Comparison of ENCODE assay signal across 8 mouse cellular contexts in genomic region chrX:13242320-13243096, GRCm38 (mm10). TPM values are rescaled to one million over a fixed set of nuclear protein-coding genes. Genes with fewer than 3 reads are reported as not detected.
DNase-seq lines count a peak whose midpoint lies in the region; ATAC-seq and TF ChIP-seq lines count a peak whose summit lies in the region.

No protein-coding gene starts in this region.

- WGBS in heart, embryonic 11.5 days (ENCODE audit: insufficient replicate concordance) = 11% methylated on average over 24 of the region's 24 CpGs
- WGBS in kidney, embryonic 16.5 days = 20% methylated on average over 24 of the region's 24 CpGs
- 2% methylated on average over 23 of the region's 24 CpGs for WGBS in liver, adult 2 months

- H3K4me2 ChIP-seq in heart, embryonic 11.5 days = peak overlapping the region; percentile 68
- H3K4me2 ChIP-seq in kidney, embryonic 16.5 days (replicated peaks; ENCODE audit: low read depth, low read length) = peak overlapping the region; percentile 59
- H3K4me2 ChIP-seq in myocyte (ENCODE audit: low read depth) = peak overlapping the region; percentile 67

- peaks cover 21% of the 10 kb centered on the region for H3K4me1 ChIP-seq in bone marrow macrophage, adult 2 months (ENCODE audit: control insufficient read depth, insufficient read depth, low read length)
- H3K4me1 ChIP-seq in heart, embryonic 11.5 days (ENCODE audit: control insufficient read depth, insufficient read depth, low read length) = peaks cover 3% of the 10 kb centered on the region; the same call in 1 of the 2 replicates
- peaks cover 10% of the 10 kb centered on the region for H3K4me1 ChIP-seq in kidney, embryonic 16.5 days (ENCODE audit: insufficient read depth, low read length)
- H3K4me1 ChIP-seq in liver, adult 2 months (ENCODE audit: control insufficient read depth, insufficient read depth, low read length) = peaks cover 7% of the 10 kb centered on the region; the same call in 1 of the 2 replicates

- peak overlapping the region; percentile 71 for H3K9ac ChIP-seq in heart, embryonic 11.5 days (ENCODE audit: low read depth, low read length)
- peak overlapping the region; percentile 76 for H3K9ac ChIP-seq in kidney, embryonic 16.5 days (replicated peaks; ENCODE audit: low read length)
- peak overlapping the region; percentile 80 for H3K9ac ChIP-seq in liver, adult 2 months (ENCODE audit: low read depth, low read length)

- TF ChIP-seq POLR2A in bone marrow macrophage, adult 2 months (IDR thresholded peaks at IDR 0.05; ENCODE audit: borderline replicate concordance, low read depth, low read length) = no peak
- no peak for TF ChIP-seq POLR2A in liver, adult 2 months (IDR thresholded peaks at IDR 0.05; ENCODE audit: extremely low read depth, insufficient read depth, low read length)
- TF ChIP-seq POLR2A in myocyte (IDR thresholded peaks at IDR 0.05; ENCODE audit: insufficient read length, low read depth) = peak; percentile 52

- peaks cover 32% of the 10 kb centered on the region for H3K27me3 ChIP-seq in heart, embryonic 11.5 days (ENCODE audit: control insufficient read depth, insufficient read depth, low read length)
- peaks cover 14% of the 10 kb centered on the region; the same call in 1 of the 2 replicates for H3K27me3 ChIP-seq in kidney, embryonic 16.5 days (ENCODE audit: insufficient read depth, low read length)
- no peaks in the 10 kb centered on the region for H3K27me3 ChIP-seq in liver, adult 2 months (ENCODE audit: control insufficient read depth, insufficient read depth, low read length)
- no peaks in the 10 kb centered on the region for H3K27me3 ChIP-seq in myocyte (ENCODE audit: control insufficient read depth, insufficient read depth, insufficient read length)
- no peaks in the 10 kb centered on the region for H3K27me3 ChIP-seq in splenic B cell, adult 2 months (ENCODE audit: control insufficient read depth, insufficient read depth, low read length, poor library complexity, severe bottlenecking)

- TF ChIP-seq CTCF in bone marrow macrophage, adult 2 months (IDR thresholded peaks at IDR 0.05; ENCODE audit: low read depth, low read length) = no peak
- no peak for TF ChIP-seq CTCF in liver, adult 2 months (IDR thresholded peaks at IDR 0.05; ENCODE audit: low read depth, low read length)

- H3K27ac ChIP-seq in bone marrow macrophage, adult 2 months (ENCODE audit: insufficient read depth, low read depth, low read length) = peak overlapping the region; percentile 88
- peak overlapping the region; percentile 91 for H3K27ac ChIP-seq in heart, embryonic 11.5 days (ENCODE audit: low read depth, low read length)
- H3K27ac ChIP-seq in kidney, embryonic 16.5 days (ENCODE audit: low read length) = peak overlapping the region; percentile 99
- peak overlapping the region; percentile 87 for H3K27ac ChIP-seq in liver, adult 2 months (replicated peaks; ENCODE audit: insufficient read depth, low read depth, low read length)

- peak; percentile 54 for ATAC-seq in erythroblast, adult 5-6 weeks (replicated peaks; ENCODE audit: low FRiP score, poor library complexity, severe bottlenecking)
- peak; percentile 94 for ATAC-seq in heart, embryonic 11.5 days (replicated peaks; ENCODE audit: insufficient number of reproducible peaks, low FRiP score, low TSS enrichment)
- peak; percentile 97 for ATAC-seq in kidney, embryonic 16.5 days (ENCODE audit: low FRiP score, low TSS enrichment)

- H3ac ChIP-seq in myocyte (ENCODE audit: control insufficient read depth, insufficient read length) = no peak overlapping the region

- peak overlapping the region; percentile 66 for H3K4me3 ChIP-seq in bone marrow macrophage, adult 2 months (ENCODE audit: insufficient read depth, low read length)
- H3K4me3 ChIP-seq in heart, embryonic 11.5 days (ENCODE audit: low read depth, low read length) = peak overlapping the region; percentile 31
- peak overlapping the region; percentile 44 for H3K4me3 ChIP-seq in kidney, embryonic 16.5 days (ENCODE audit: low read length)
- peak overlapping the region; percentile 73 for H3K4me3 ChIP-seq in liver, adult 2 months (ENCODE audit: insufficient read depth, low read depth, low read length)
- H3K4me3 ChIP-seq in myocyte = peak overlapping the region; percentile 30

- H3K9me3 ChIP-seq in heart, embryonic 11.5 days (replicated peaks; ENCODE audit: control insufficient read depth, low read length) = no peaks in the 10 kb centered on the region
- H3K9me3 ChIP-seq in kidney, embryonic 16.5 days (ENCODE audit: low read length) = no peaks in the 10 kb centered on the region

- no peaks in the 10 kb centered on the region for H3K79me2 ChIP-seq in liver, adult 2 months (ENCODE audit: control insufficient read depth, insufficient read depth, low read length)
- no peaks in the 10 kb centered on the region for H3K79me2 ChIP-seq in myocyte (ENCODE audit: control insufficient read depth, insufficient read depth)

- DNase-seq in A20 (ENCODE audit: low read depth, low spot score) = peak; percentile 71
- DNase-seq in liver, adult 2 months (ENCODE audit: extremely low read depth, low read depth, low spot score) = peak; percentile 56
- peak; percentile 46 for DNase-seq in splenic B cell, adult 2 months (ENCODE audit: low read depth, low spot score)

- no peaks in the 10 kb centered on the region for H3K36me3 ChIP-seq in heart, embryonic 11.5 days (ENCODE audit: control insufficient read depth, insufficient read depth, low read length)
- no peaks in the 10 kb centered on the region for H3K36me3 ChIP-seq in kidney, embryonic 16.5 days (ENCODE audit: insufficient read depth, low read length)
- no peaks in the 10 kb centered on the region for H3K36me3 ChIP-seq in liver, adult 2 months (ENCODE audit: control insufficient read depth, insufficient read depth, low read length)
- no peaks in the 10 kb centered on the region for H3K36me3 ChIP-seq in myocyte (ENCODE audit: control insufficient read depth, insufficient read depth)
- H3K36me3 ChIP-seq in splenic B cell, adult 2 months (ENCODE audit: control insufficient read depth, insufficient read depth, low read length, poor library complexity, severe bottlenecking) = no peaks in the 10 kb centered on the region

TF ChIP-seq in myocyte, 11 proteins besides CTCF, POLR2A, EP300 and RAD21:
- TF ChIP-seq MAX (IDR thresholded peaks at IDR 0.05; ENCODE audit: low read depth) (no peak), POLR2AphosphoS2 (IDR thresholded peaks at IDR 0.05; ENCODE audit: insufficient read length, low read depth) (peak; percentile 60), USF1 (IDR thresholded peaks at IDR 0.05; ENCODE audit: low read depth) (no peak)

RNA-seq across cellular contexts. Expression of gene Ddx3x, which starts 38.3 kb away (rescaled TPM):
- 193 and 212 TPM in 2 replicates for polyA plus RNA-seq in bone marrow macrophage, adult 2 months (2012; ENCODE audit: insufficient read depth, insufficient read length, missing spikeins)
- 61.2 and 65.3 TPM in 2 replicates for total RNA-seq in erythroblast, adult 5-6 weeks (2015; ENCODE audit: low replicate concordance)
- 87.1 and 90.4 TPM in 2 replicates for total RNA-seq in erythroblast, adult 5-6 weeks (2017; ENCODE audit: low replicate concordance)
- 99.8 and 111 TPM in 2 replicates for polyA plus RNA-seq in heart, embryonic 11.5 days (2014; fragmentation: Nextera tagmentation; extraction: Ambion mirVana)
- 128 and 132 TPM in 2 replicates for polyA plus RNA-seq in kidney, embryonic 16.5 days (2015; fragmentation: Nextera tagmentation; extraction: Ambion mirVana)
- total RNA-seq in liver, adult 2 months (2014; rRNA removed) = 128 and 147 TPM in 2 replicates
- 19.9 and 24.5 TPM in 2 replicates for polyA plus RNA-seq in liver, adult 2 months (2012; rRNA removed)
- polyA plus RNA-seq in myocyte (2012; fragmentation: generic; extraction: Trizol) = 38.9 TPM

Comparison
In these comparisons a context has a peak if more than half of its experiments do, and no peak if none do; other contexts are left out.
1. Peak in every context shown above with its lines: DNase-seq, ATAC-seq, H3K4me3 ChIP-seq and H3K27ac ChIP-seq.